Mouse (Mus musculus) heart, adult 8-10 months (tissue): Measurements from ENCODE around the gene Dock1. TPM values are rescaled to one million over a fixed set of nuclear protein-coding genes. Genes with fewer than 3 reads are reported as not detected.
A peak's percentile ranks its signal among the peaks of the same experiment; 100 is the strongest.

Source experiments
- DNase-seq: peaks from one replicate; pipeline ENCODE4 v3.0.0; 2022; ENCODE audit warnings: low spot score
- total RNA-seq, 4 experiments: library from RNA; stranded (reverse); gene quantifications; 2 replicates each; pipeline ENCODE4 v1.2.4; 2022

Dock1 gene
- total RNA-seq, 4 experiments from 2014 or later, result 26.9 to 29.2 (median 27.7) TPM

GRCm38 (mm10) chr7:135157571-135157970 lies 487.1 kb downstream of the Dock1 start:
- no peak for DNase-seq

- DNase-seq, result no peak
Measured at GRCm38 (mm10) chr7:135158381-135158780, 487.9 kb downstream of the Dock1 start.

- no peak for DNase-seq
Measured at GRCm38 (mm10) chr7:135159606-135160005, 489.2 kb downstream of the Dock1 start.

GRCm38 (mm10) chr7:135165155-135165554 lies 494.7 kb downstream of the Dock1 start:
- peak; percentile 13 for DNase-seq

GRCm38 (mm10) chr7:135169936-135170335 lies 499.5 kb downstream of the Dock1 start:
- no peak for DNase-seq

GRCm38 (mm10) chr7:135172219-135172618 lies 501.8 kb downstream of the Dock1 start:
- no peak for DNase-seq

GRCm38 (mm10) chr7:135194190-135194589 lies 523.7 kb downstream of the Dock1 start:
- DNase-seq, result no peak

- DNase-seq, result no peak
Measured at GRCm38 (mm10) chr7:135195631-135196030, 525.2 kb downstream of the Dock1 start.

- no peak for DNase-seq
Measured at GRCm38 (mm10) chr7:135196828-135197227, 526.4 kb downstream of the Dock1 start.

GRCm38 (mm10) chr7:135203920-135204319 lies 533.5 kb downstream of the Dock1 start:
- DNase-seq, result no peak

- DNase-seq, result no peak
Measured at GRCm38 (mm10) chr7:135205111-135205510, 534.7 kb downstream of the Dock1 start.

- DNase-seq, result no peak
Measured at GRCm38 (mm10) chr7:135208947-135209567, 538.6 kb downstream of the Dock1 start.

GRCm38 (mm10) chr7:135210296-135210695 lies 539.8 kb downstream of the Dock1 start:
- DNase-seq, result no peak

GRCm38 (mm10) chr7:135210831-135211230 lies 540.4 kb downstream of the Dock1 start:
- no peak for DNase-seq

GRCm38 (mm10) chr7:135212505-135212904 lies 542.1 kb downstream of the Dock1 start:
- DNase-seq, result peak; percentile 26

- no peak for DNase-seq
Measured at GRCm38 (mm10) chr7:135221475-135221874, 551.0 kb downstream of the Dock1 start.
